Mouse (Mus musculus) olfactory bulb, adult 2 months (tissue): Measurements from ENCODE around the gene Smarcd2.

Source experiments
- CTCF ChIP-seq: fragments of 200-500 bp; IDR thresholded peaks from 2 replicates; pipeline ENCODE4 v1.5.1; 2012; ENCODE audit warnings: low read depth, mild to moderate bottlenecking, low read length, moderate library complexity; ENCODE audit not compliant: insufficient read depth
- POLR2A ChIP-seq: fragments of 200-500 bp; IDR thresholded peaks from 2 replicates; pipeline ENCODE4 v1.6.1; 2012; ENCODE audit warnings: mild to moderate bottlenecking, low read depth, low read length, moderate library complexity; ENCODE audit not compliant: insufficient read depth

DNA sequence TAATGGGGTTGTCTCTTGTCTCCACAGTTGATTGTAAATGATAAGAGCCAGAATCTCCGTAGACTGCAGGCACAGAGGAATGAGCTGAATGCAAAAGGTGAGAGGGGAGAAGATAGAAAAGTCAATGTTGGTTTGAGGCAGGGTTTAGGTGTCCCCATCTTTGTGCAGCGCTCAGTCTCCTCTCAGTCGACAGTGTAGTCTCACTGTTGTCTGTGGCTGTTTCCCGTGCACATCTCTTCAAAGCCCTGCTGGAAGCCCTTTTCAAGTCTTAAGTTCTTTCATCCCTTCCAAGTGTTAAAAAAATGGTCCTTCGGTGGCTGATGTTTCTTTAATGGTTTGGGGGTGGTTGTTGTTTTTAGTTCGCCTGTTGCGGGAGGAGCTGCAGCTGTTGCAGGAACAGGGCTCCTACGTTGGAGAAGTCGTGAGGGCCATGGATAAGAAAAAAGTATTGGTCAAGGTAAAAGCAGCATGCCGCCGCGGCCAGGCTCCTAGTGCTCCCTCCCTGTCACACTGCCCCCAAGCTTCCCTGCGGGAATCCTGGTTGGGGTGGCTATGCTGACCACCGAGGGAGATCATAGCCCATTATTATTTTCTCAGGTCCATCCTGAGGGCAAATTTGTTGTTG is 11.8 kb downstream of the Smarcd2 start:
- TF ChIP-seq CTCF (no peak), POLR2A (no peak)
